Mouse (Mus musculus) bone marrow macrophage, adult 2 months (primary cell): ENCODE data around the gene Cilp2.
A peak's percentile ranks its signal among the peaks of the same experiment; 100 is the strongest.

Experiments used
- CTCF ChIP-seq: IDR thresholded peaks from 2 replicates; pipeline ENCODE4 v1.5.1; 2012; ENCODE audit warnings: low read depth, mild to moderate bottlenecking, low read length, moderate library complexity
- POLR2A ChIP-seq: IDR thresholded peaks from 2 replicates; pipeline ENCODE4 v1.6.1; 2012; ENCODE audit warnings: mild to moderate bottlenecking, low read depth, low read length, borderline replicate concordance

DNA sequence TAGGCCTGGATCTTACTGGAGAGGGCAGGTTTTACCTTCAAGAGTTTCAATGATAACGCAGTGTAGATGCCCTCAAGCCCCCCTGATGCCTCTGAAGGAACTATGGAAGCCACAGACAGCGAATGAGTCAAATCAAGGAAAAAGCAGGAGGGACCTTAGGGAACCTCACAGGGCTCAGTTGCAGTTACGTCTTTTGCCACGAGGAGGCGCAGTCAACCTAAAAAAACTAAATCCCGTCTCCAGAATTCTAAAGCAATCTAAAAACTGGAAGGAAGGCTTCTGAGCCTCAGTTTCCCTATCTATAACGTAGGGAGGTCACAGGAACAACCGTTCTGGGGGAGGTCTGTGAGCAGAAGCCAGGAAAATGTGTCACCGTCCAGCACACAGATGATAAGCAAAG is 13.3 kb downstream of the Cilp2 start:
- TF ChIP-seq CTCF: peak; percentile 71
- TF ChIP-seq POLR2A: no peak
